ENCODE assay signal across 10 mouse cellular contexts in genomic region chr8:126887639-126888006, GRCm38 (mm10). TPM values are rescaled to one million over a fixed set of nuclear protein-coding genes. Genes with fewer than 3 reads are reported as not detected.
A peak's percentile ranks its signal among the peaks of the same experiment; 100 is the strongest.
DNase-seq lines count a peak whose midpoint lies in the region; ATAC-seq lines count a peak whose summit lies in the region.
"Had no signal": no experiment of that assay in that cellular context is flagged by ENCODE, and none has a peak within 500 bp of the region (broad histone marks: within the 10 kb centered on the region; RNA-seq: fewer than 3 reads in every experiment).

No protein-coding gene starts in this region.

- peak overlapping the region; percentile 93 for H3K27ac ChIP-seq in heart, embryonic 13.5 days (replicated peaks)
- peak overlapping the region; percentile 34; the same call in 1 of the 2 replicates for H3K27ac ChIP-seq in stomach, embryonic 14.5 days (ENCODE audit: low read length)
- H3K27ac ChIP-seq: liver, embryonic 15.5 days had no signal

- no peak overlapping the region for H3K9ac ChIP-seq in heart, embryonic 13.5 days
- H3K9ac ChIP-seq in stomach, embryonic 14.5 days (replicated peaks; ENCODE audit: low read depth, low read length): no peak overlapping the region
- H3K9ac ChIP-seq: liver, embryonic 15.5 days had no signal

- no peak for ATAC-seq in heart, embryonic 13.5 days (ENCODE audit: extremely low read depth, insufficient number of reproducible peaks, low FRiP score, low TSS enrichment)
- no peak for ATAC-seq in megakaryocyte, adult 5-6 weeks (ENCODE audit: poor library complexity, severe bottlenecking)
- no peak for ATAC-seq in stomach, embryonic 14.5 days (ENCODE audit: insufficient number of reproducible peaks, insufficient read depth, low FRiP score, low read depth)

- DNase-seq in heart, adult 11 months: no peak
- DNase-seq in heart, postnatal 10 days: peak; percentile 41
- DNase-seq in gastrocnemius, adult 18-20 months (ENCODE audit: low spot score): no peak
- DNase-seq in spleen, postnatal 36 days (ENCODE audit: low spot score in 2 of 2): no peak

- intact Hi-C loops in heart, postnatal 10 days (cut with DNase I): loop anchor here (2.0 kb wide), 2 partner anchors 27 to 147 kb away; no protein-coding TSS in a partner anchor

- H3K4me2 ChIP-seq in heart, embryonic 13.5 days: no peak overlapping the region
- no peak overlapping the region for H3K4me2 ChIP-seq in stomach, embryonic 14.5 days (replicated peaks; ENCODE audit: low read depth, low read length)
- H3K4me2 ChIP-seq: liver, embryonic 15.5 days had no signal

- no peaks in the 10 kb centered on the region for H3K36me3 ChIP-seq in heart, embryonic 13.5 days
- no peaks in the 10 kb centered on the region for H3K36me3 ChIP-seq in megakaryocyte, embryonic 14.5 days (replicated peaks; ENCODE audit: low read length)
- H3K36me3 ChIP-seq in stomach, embryonic 14.5 days (ENCODE audit: control insufficient read depth, insufficient read depth, low read length): no peaks in the 10 kb centered on the region
- H3K36me3 ChIP-seq: liver, embryonic 15.5 days had no signal

- no peaks in the 10 kb centered on the region for H3K9me3 ChIP-seq in heart, embryonic 13.5 days
- no peaks in the 10 kb centered on the region; the same call in 1 of the 2 replicates for H3K9me3 ChIP-seq in megakaryocyte, embryonic 14.5 days
- H3K9me3 ChIP-seq in stomach, embryonic 14.5 days (ENCODE audit: control insufficient read depth, low read depth, low read length): no peaks in the 10 kb centered on the region
- H3K9me3 ChIP-seq: liver, embryonic 15.5 days had no signal

- H3K4me1 ChIP-seq in heart, embryonic 13.5 days: peaks cover 42% of the 10 kb centered on the region
- H3K4me1 ChIP-seq in megakaryocyte, embryonic 14.5 days: peaks cover 57% of the 10 kb centered on the region
- H3K4me1 ChIP-seq in stomach, embryonic 14.5 days (ENCODE audit: control insufficient read depth, insufficient read depth, low read length): peaks cover 18% of the 10 kb centered on the region; the same call in 1 of the 2 replicates

- no peaks in the 10 kb centered on the region for H3K27me3 ChIP-seq in heart, embryonic 13.5 days (replicated peaks)
- H3K27me3 ChIP-seq in megakaryocyte, embryonic 14.5 days (replicated peaks): peaks cover 1% of the 10 kb centered on the region
- H3K27me3 ChIP-seq in stomach, embryonic 14.5 days (ENCODE audit: control insufficient read depth, insufficient read depth, low read length): no peaks in the 10 kb centered on the region
- H3K27me3 ChIP-seq: CH12.LX; liver, embryonic 15.5 days had no signal

- H3K4me3 ChIP-seq in heart, embryonic 13.5 days: no peak overlapping the region
- peak overlapping the region; percentile 77 for H3K4me3 ChIP-seq in megakaryocyte, embryonic 14.5 days (replicated peaks)
- H3K4me3 ChIP-seq in stomach, embryonic 14.5 days (ENCODE audit: low read depth, low read length): no peak overlapping the region
- H3K4me3 ChIP-seq: liver, embryonic 15.5 days had no signal

- WGBS in heart, embryonic 13.5 days: 69% methylated on average over 3 of the region's 3 CpGs
- WGBS in stomach, embryonic 14.5 days: 74% methylated on average over 3 of the region's 3 CpGs

RNA-seq across cellular contexts. Expression of gene Tomm20, which starts 58.0 kb away (rescaled TPM):
- polyA plus RNA-seq in heart, embryonic 13.5 days (2015; fragmentation: Nextera tagmentation; extraction: Ambion mirVana): 172 and 209 TPM in 2 replicates
- polyA plus RNA-seq in megakaryocyte, embryonic 14.5 days (2012; ENCODE audit: insufficient read depth, low replicate concordance): 997 and 1,071 TPM in 2 replicates
- total RNA-seq in megakaryocyte, adult 5-6 weeks (2015): 47.7 and 70.1 TPM in 2 replicates
- total RNA-seq in megakaryocyte, adult 5-6 weeks (2017): 69.9 and 71.9 TPM in 2 replicates
- 100 to 1,000 TPM in 1 of 2 experiments, 10 to 100 TPM in 1; 96.6 to 108 TPM for total RNA-seq in heart, postnatal 10 days (2021)
- 200 and 202 TPM in 2 replicates for polyA plus RNA-seq in stomach, embryonic 14.5 days (2014; fragmentation: Nextera tagmentation; extraction: Ambion mirVana)
- total RNA-seq in gastrocnemius, adult 18-20 months (2021): 100 to 1,000 TPM in 1 of 2 experiments, 10 to 100 TPM in 1; 98.0 to 115 TPM

Comparison
In these comparisons a context has a peak if more than half of its experiments do, and no peak if none do; other contexts are left out.
1. DNase-seq: peak in heart, postnatal 10 days (2 of 2); none in heart, adult 11 months (single experiment), gastrocnemius, adult 18-20 months (single experiment) and spleen, postnatal 36 days (0 of 2).